Mouse (Mus musculus) hindbrain, embryonic 16.5 days (tissue): Measurements from ENCODE around the gene Bsg. TPM values are rescaled to one million over a fixed set of nuclear protein-coding genes. Genes with fewer than 3 reads are reported as not detected.
"Not testable (repeated sequence)": the region's sequence is repeated elsewhere in the genome, so short reads cannot be mapped to it uniquely, and the experiment has no call there.

Experiments
- ATAC-seq: fragments of 200-750 bp; cut with Nextera tagmentation; 2 replicates; pipeline ENCODE4 v1.8.0; 2017; ENCODE audit warnings: moderate TSS enrichment, moderate library complexity
- H3K27ac ChIP-seq: fragments of 300-500 bp; sonication (generic); 2 replicates; pipeline ENCODE4 v1.5.1; 2014; ENCODE audit warnings: low read depth, mild to moderate bottlenecking, control low read depth, low read length, moderate library complexity
- H3K27me3 ChIP-seq: fragments of 300-500 bp; sonication (generic); replicated peaks from 2 replicates; pipeline ENCODE4 v1.6.1; 2014; ENCODE audit warnings: low read length; ENCODE audit not compliant: control insufficient read depth, insufficient read depth
- H3K36me3 ChIP-seq: fragments of 300-500 bp; sonication (generic); 2 replicates; pipeline ENCODE4 v1.6.1; 2014; ENCODE audit warnings: mild to moderate bottlenecking, low read length, moderate library complexity, mixed read lengths; ENCODE audit not compliant: control insufficient read depth, insufficient read depth
- H3K4me1 ChIP-seq: fragments of 300-500 bp; sonication (generic); 2 replicates; pipeline ENCODE4 v1.6.1; 2014; ENCODE audit warnings: low read depth, low read length; ENCODE audit not compliant: control insufficient read depth, insufficient read depth
- H3K4me2 ChIP-seq: fragments of 300-500 bp; sonication (generic); 2 replicates; pipeline ENCODE4 v1.6.1; 2014; ENCODE audit warnings: mild to moderate bottlenecking, low read length, control low read depth, moderate library complexity
- H3K4me3 ChIP-seq: fragments of 300-500 bp; sonication (generic); 2 replicates; pipeline ENCODE4 v1.5.1; 2014; ENCODE audit warnings: mild to moderate bottlenecking, low read length, control low read depth, moderate library complexity
- H3K9ac ChIP-seq: fragments of 300-500 bp; sonication (generic); 2 replicates; pipeline ENCODE4 v1.6.1; 2014; ENCODE audit warnings: low read depth, mild to moderate bottlenecking, control low read depth, low read length, moderate library complexity
- H3K9me3 ChIP-seq: fragments of 300-500 bp; sonication (generic); 2 replicates; pipeline ENCODE4 v1.6.1; 2014; ENCODE audit warnings: mild to moderate bottlenecking, low read length, moderate library complexity; ENCODE audit not compliant: control insufficient read depth
- WGBS: fragments of 180-500 bp; shearing (Covaris S2); extraction: QIAGEN DNeasy Blood & Tissue Kit; methylation state at CpG from one replicate; pipeline ENCODE4 v1.1.7; 2014; 5-methylcytosine and 5-hydroxymethylcytosine counted together
- polyA plus RNA-seq: library from polyadenylated mRNA; unstranded; fragments of >200 nt; fragmentation: Nextera tagmentation; extraction: Ambion mirVana; gene quantifications from 2 replicates; pipeline ENCODE4 v1.2.1, GENCODE M21; 2015

The Bsg gene
- polyA plus RNA-seq, 1 experiment from 2014 or later, result 1,193 TPM

DNA sequence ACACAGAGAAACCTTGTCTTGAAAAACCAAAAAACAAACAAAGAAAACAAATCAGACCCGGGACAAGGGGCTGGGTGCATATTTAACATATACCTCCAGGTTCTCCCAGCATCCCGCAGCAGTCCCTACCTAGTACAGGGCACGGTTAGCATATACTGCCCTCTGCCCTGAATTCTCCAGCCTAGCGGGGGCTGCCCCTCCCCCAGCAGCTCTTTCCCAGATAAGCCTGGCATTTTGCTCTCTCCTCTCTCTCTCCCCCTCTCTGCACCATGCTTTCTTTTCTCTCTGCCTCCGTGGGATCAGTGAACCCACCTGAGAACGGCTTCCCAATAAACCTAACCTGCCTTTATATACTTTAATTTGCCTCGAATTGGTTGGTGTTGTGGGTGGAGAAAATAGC, 3.6 kb upstream of the Bsg start:
- no peak overlapping the region for H3K9ac ChIP-seq

DNA sequence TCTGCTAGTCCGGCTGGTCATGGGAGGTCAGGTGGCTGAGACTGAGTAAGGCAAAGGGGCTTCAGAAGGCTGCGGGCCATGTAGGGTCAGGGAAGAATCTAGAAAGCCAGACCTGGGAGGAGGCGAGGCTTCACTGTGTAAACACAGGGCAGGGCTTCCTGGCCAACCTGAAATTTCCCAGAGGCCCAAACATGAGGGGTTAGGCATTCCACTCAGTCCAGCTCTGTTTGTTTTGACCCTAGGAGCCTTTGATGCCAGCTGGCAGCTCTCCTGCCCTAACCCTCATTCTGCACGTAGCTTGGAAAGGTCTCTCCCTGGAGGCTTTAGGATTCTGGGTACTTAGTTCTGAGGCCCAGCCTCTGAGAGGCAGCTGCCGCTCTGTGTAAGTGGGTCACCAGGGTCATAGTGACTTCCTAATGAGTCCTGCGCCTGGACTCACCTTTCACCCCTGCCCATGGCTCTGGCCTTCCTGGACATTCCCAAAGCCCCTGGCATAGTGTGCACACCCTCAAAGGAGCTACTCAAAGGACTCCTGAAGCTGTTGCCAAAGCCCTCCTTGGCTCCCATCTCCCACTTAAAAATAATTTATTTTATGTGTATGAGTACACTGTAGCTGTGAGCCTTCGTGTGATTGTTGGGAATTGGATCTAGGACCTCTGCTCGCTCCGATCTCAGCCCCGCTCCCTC, 2.7 kb upstream of the Bsg start:
- H3K9ac ChIP-seq, result no peak overlapping the region
- ATAC-seq, result no peak
- H3K4me1 ChIP-seq, result peaks cover 17% of the 10 kb centered on the region
- H3K4me3 ChIP-seq, result no peak overlapping the region
- H3K36me3 ChIP-seq, result no peaks in the 10 kb centered on the region
- no peak overlapping the region for H3K4me2 ChIP-seq
- no peaks in the 10 kb centered on the region for H3K27me3 ChIP-seq
- 0 out of 2 replicates have a peak overlapping the region, but pooled peaks have one; percentile 39 for H3K27ac ChIP-seq
- H3K9me3 ChIP-seq, result no peaks in the 10 kb centered on the region
- 69% methylated on average over 10 of the region's 10 CpGs for WGBS

More for the DNA sequence above, 3.6 kb upstream of the Bsg start:
- WGBS, result 52% methylated on average over 7 of the region's 7 CpGs
- H3K27ac ChIP-seq, result peak overlapping the region; percentile 45; the same call in 1 of the 2 replicates
- no peak overlapping the region for H3K4me3 ChIP-seq
- H3K4me2 ChIP-seq, result no peak overlapping the region
- no peaks in the 10 kb centered on the region for H3K27me3 ChIP-seq
- peaks cover 8% of the 10 kb centered on the region for H3K4me1 ChIP-seq
- ATAC-seq, result no peak
- no peaks in the 10 kb centered on the region for H3K9me3 ChIP-seq
- no peaks in the 10 kb centered on the region for H3K36me3 ChIP-seq

DNA sequence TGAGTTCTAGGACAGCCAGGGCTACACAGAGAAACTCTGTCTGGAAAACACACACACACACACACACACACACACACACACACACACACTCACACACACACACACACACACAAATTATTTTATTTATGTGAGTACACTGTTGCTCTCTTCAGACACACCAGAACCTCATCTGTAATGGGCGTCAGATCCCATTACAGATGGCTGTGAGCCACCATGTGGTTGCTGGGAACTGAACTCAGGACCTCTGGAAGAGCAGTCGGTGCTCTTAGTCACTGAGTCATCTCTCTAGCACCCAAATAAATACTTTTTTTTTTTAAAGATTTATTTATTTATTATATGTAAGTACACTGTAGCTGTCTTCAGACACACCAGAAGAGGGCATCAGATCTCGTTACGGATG, 1.3 kb upstream of the Bsg start:
- H3K4me3 ChIP-seq, H3K27me3 ChIP-seq, H3K27ac ChIP-seq, H3K4me2 ChIP-seq, H3K36me3 ChIP-seq, H3K9ac ChIP-seq, H3K9me3 ChIP-seq, ATAC-seq: not testable (repeated sequence)
- peaks cover 29% of the 10 kb centered on the region for H3K4me1 ChIP-seq
- WGBS, result 90% methylated on average over 2 of the region's 4 CpGs

DNA sequence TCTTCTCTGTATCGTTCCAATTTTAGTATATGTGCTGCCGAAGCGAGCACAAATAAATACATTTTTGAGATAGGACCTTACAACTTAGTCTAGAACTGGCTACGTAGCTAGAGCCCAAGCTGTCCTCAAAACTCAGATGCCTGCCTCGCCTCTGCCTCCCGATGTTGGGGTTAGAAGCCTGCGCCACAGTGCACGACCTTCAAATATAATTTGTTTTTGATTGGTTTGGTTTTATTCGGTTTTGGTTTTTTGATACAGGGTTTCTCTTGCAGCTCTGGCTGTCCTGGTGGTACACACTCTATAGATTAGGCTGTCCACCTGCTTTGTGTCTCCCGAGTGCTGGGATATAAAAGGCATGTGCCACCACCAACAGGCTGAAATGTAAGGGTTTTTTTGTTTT, 750 bp upstream of the Bsg start:
- 70% methylated on average over 10 of the region's 10 CpGs for WGBS
- no peak for ATAC-seq

DNA sequence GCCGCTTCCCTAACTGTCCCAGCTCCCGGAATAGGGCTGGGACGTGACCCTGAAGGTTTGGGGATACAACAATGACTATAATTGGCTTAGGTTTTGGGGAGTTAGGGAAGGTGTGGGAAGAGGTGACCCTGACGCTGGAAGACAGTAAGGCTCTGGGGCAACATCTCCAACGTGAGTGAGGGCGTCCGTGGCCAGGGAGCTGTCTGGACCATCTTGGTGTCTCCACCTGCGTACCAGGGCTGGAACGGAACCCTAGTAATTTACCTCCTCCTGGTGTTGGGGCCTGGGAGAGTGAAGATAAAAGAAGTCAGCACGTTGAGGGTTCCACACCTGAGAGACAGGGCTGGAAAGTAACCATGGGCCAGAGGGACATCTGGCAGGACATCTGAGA, 674 bp downstream of the Bsg start:
- ATAC-seq, result no peak
- peaks cover 29% of the 10 kb centered on the region for H3K4me1 ChIP-seq
- peak overlapping the region; percentile 94 for H3K4me2 ChIP-seq
- H3K27me3 ChIP-seq, result no peaks in the 10 kb centered on the region
- H3K36me3 ChIP-seq, result peaks cover 12% of the 10 kb centered on the region
- WGBS, result 6% methylated on average over 10 of the region's 10 CpGs
- H3K4me3 ChIP-seq, result peak overlapping the region; percentile 84
- peak overlapping the region; percentile 95 for H3K9ac ChIP-seq
- peak overlapping the region; percentile 91 for H3K27ac ChIP-seq
- no peaks in the 10 kb centered on the region for H3K9me3 ChIP-seq

More for the DNA sequence above, 750 bp upstream of the Bsg start:
- Histone ChIP-seq H3K27me3 (no peaks in the 10 kb centered on the region), H3K27ac (no peak overlapping the region), H3K4me2 (peak overlapping the region; percentile 94), H3K4me3 (peak overlapping the region; percentile 84), H3K9ac (no peak overlapping the region; the same call in 1 of the 2 replicates), H3K4me1 (peaks cover 29% of the 10 kb centered on the region), H3K9me3 (no peaks in the 10 kb centered on the region), H3K36me3 (no peaks in the 10 kb centered on the region)

DNA sequence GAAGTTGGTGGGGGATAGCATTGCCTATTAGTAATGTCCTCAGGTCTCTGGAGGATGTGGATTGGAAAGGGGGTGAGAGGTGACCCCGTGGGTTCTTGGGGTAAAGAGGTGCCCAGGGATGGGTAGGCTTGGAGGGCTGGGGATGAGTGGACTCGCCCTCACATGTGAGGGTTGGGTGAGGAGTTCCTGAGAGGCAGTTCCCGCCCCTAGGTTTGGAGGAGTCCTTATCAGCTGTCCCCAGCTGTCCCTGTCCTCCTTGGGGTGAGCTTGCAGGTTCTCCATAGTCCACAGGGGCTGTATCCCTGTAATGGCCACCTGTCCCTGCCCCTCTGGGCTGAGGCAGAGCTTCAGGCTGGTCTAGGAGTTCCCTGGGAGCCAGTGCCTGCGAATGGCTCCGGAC, 1.7 kb downstream of the Bsg start:
- H3K4me1 ChIP-seq, result peaks cover 29% of the 10 kb centered on the region
- H3K4me3 ChIP-seq, result peak overlapping the region; percentile 84
- ATAC-seq, result no peak
- 74% methylated on average over 5 of the region's 5 CpGs for WGBS
- no peaks in the 10 kb centered on the region for H3K9me3 ChIP-seq
- H3K36me3 ChIP-seq, result peaks cover 21% of the 10 kb centered on the region
- peak overlapping the region; percentile 94 for H3K4me2 ChIP-seq
- H3K9ac ChIP-seq, result peak overlapping the region; percentile 95
- no peaks in the 10 kb centered on the region for H3K27me3 ChIP-seq
- H3K27ac ChIP-seq, result 0 out of 2 replicates have a peak overlapping the region, but pooled peaks have one; percentile 7

DNA sequence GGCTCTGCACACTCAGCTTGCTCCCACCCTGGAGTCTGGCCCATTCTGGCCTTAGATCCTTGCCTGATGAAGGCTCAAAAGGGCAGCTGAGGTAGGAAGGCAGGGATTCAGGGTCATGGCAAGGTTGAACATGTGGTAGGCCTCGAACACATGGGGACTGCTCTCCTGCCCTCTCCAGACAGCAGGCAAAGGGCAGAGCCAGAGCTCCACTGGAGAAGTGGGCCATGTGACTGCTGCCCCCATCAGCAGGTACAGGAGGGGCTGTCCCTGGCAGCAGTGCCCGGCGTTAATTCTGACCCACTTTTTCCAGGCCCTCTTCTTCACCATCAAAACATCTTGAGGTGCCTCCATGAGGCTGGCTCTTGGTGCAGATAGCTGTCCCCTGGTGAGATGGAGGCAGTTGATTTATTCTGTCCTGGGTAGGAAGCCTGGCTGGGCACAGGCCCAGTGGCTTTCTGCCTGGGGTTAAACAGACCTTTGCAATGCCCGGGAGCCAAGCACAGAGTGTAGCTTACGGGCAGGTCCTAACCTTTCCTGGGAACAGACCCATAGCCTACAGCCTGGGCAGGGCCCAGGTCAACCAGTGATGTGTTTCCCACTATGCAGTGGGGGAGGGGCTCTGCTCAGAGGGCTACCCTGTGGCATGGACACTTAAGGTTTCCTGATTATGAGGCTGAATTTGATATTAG, 2.3 kb downstream of the Bsg start:
- 77% methylated on average over 5 of the region's 5 CpGs for WGBS
- no peak for ATAC-seq
- Histone ChIP-seq H3K9me3 (no peaks in the 10 kb centered on the region), H3K9ac (peak overlapping the region; percentile 95), H3K36me3 (peaks cover 24% of the 10 kb centered on the region), H3K4me2 (peak overlapping the region; percentile 94), H3K27me3 (no peaks in the 10 kb centered on the region), H3K27ac (0 out of 2 replicates have a peak overlapping the region, but pooled peaks have one; percentile 11), H3K4me1 (peaks cover 29% of the 10 kb centered on the region), H3K4me3 (peak overlapping the region; percentile 84)

DNA sequence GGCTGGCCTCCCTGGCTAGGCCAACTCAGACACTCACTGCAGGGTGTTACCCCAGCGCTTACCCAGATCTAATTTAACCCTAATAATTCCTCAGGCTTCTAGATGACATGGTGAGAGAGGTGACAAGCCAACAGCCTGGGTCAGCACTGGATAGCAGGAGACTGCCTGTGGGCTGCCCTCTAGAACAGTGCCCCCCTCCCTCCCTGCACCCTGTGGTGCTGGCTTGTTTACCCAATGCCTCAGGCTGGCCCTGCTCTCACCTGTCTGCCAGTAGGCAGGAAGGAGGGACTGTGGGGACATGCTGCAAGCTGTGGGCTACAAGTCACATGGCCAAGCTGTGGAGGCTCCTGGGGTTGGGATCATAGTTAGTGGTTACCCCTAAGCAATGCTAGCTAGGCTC, 2.9 kb downstream of the Bsg start:
- no peak overlapping the region for H3K27ac ChIP-seq
- peak overlapping the region; percentile 94 for H3K4me2 ChIP-seq
- H3K4me1 ChIP-seq, result peaks cover 29% of the 10 kb centered on the region
- no peaks in the 10 kb centered on the region for H3K27me3 ChIP-seq
- no peaks in the 10 kb centered on the region for H3K9me3 ChIP-seq
- no peak for ATAC-seq
- peaks cover 26% of the 10 kb centered on the region for H3K36me3 ChIP-seq
- WGBS, result 80% methylated on average over 1 of the region's 1 CpGs
- H3K9ac ChIP-seq, result no peak overlapping the region
- H3K4me3 ChIP-seq, result no peak overlapping the region

DNA sequence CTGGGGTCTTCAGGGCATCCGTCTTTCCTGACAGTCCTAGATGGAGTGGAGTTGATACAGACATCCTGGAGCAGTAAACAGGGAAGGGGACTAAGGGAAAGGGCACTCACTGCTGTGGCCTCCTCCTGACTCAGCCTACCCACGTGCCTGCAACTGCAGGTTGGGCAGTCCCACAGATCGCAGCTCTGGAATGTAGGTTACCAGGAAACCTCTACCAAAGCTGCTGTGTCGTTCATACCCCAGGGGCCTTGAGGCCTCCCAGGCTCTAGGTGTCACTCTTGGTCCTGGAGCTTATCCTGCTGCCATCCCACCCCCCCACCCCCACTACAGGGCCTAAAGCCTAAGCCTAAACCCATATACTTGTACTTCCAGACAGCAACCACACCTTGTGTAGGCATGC, 3.5 kb downstream of the Bsg start:
- ATAC-seq, result no peak
- 69% methylated on average over 4 of the region's 4 CpGs for WGBS
- Histone ChIP-seq H3K27me3 (no peaks in the 10 kb centered on the region), H3K27ac (no peak overlapping the region), H3K4me2 (peak overlapping the region; percentile 32), H3K36me3 (peaks cover 26% of the 10 kb centered on the region), H3K4me1 (peaks cover 29% of the 10 kb centered on the region), H3K4me3 (no peak overlapping the region), H3K9me3 (no peaks in the 10 kb centered on the region), H3K9ac (no peak overlapping the region)
